Mouse (Mus musculus) T-cell, adult 2 months (primary cell): ENCODE data around the gene Ms4a1.
A peak's percentile ranks its signal among the peaks of the same experiment; 100 is the strongest.
"Not testable (repeated sequence)": the region's sequence is repeated elsewhere in the genome, so short reads cannot be mapped to it uniquely, and the experiment has no call there.

ENCODE experiments used
- DNase-seq: peaks from one replicate; pipeline ENCODE4 v3.0.0; 2022; ENCODE audit warnings: low spot score

The Ms4a1 gene

DNA sequence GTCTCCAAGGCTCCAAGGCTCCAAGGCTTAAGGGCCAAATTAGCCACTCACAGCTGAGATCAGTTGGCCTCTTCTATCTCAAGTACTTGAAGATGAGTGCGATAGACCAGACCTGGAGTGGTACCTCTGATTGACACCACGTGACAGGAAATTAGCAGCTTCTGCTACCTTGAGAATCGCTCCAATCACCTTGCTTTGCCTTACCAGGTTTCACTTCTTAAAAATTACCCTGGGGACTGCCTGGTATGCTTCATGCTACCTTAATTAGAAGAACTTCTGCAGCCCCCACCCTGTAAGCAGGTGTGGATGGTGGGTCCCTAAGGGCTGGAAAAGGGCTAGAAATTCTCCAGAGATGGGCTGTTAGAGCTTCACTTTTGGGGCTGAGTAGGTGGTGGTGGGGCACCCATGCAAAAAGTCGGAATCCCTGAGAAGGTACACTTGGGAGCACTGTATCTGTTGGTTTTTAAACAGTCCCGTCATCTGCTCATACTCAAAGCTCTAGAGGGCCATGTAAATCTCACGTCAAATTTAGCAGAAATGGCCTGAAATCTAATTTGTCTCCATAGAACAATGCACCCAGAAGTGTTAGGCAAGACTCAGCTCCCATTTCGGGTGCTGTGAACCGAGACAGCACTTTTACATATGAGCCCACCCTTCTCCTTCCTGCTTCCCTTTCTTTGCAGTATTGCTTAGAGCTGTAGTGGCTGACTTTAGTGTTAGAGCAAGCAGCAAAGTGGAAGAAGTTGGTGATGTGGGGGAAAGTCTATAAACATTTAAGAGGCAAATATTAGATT is at the start of gene Ms4a1:
Ms4a1 (minus strand) TSS at position 190 of the 794 bp plus-strand sequence.
- no peak for DNase-seq

DNA sequence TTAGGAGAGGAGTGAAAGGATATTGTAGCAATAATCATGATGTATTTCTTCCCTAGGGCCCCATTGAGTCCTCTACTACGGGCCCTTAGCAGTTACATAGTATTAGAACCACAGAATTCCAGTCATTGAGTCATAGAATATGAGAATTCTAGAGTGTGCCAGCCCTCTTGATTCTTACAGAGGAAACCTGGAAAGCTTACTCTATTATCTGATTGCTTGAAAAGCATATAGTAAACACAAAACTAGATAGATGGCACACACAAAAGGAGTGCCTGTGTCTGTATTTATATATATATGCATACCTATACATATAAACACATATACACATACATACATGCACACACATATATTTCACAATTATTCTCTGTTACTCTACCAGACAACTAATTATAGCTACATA is 48.3 kb upstream of the Ms4a1 start, which contains the start of gene Ms4a14:
Ms4a14 (minus strand) TSS at position 101 of the 400 bp plus-strand sequence.
- DNase-seq: no peak

GRCm38 (mm10) chr19:11308888-11309287 is 42.8 kb upstream of the Ms4a1 start:
- no peak for DNase-seq

DNA sequence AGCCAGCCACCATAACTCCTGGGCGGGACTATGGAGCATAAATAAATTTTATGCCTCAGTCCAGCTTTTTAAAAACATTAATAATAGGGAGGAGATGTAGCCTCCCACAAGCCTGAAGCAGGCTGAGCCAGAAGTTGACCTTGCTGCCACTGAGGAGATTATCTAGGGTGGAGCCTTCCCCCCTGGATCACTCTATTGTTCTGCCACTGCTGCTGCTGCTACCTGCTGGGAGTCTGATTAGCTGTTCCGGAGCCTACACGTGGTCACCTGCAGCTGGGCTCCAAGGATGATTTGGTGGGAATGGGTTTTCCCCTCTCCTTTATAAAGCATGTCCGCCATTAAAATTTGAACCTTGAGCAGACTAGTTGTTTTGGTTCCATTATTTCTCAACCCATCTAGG is 33.5 kb upstream of the Ms4a1 start:
- not testable (repeated sequence) for DNase-seq

DNA sequence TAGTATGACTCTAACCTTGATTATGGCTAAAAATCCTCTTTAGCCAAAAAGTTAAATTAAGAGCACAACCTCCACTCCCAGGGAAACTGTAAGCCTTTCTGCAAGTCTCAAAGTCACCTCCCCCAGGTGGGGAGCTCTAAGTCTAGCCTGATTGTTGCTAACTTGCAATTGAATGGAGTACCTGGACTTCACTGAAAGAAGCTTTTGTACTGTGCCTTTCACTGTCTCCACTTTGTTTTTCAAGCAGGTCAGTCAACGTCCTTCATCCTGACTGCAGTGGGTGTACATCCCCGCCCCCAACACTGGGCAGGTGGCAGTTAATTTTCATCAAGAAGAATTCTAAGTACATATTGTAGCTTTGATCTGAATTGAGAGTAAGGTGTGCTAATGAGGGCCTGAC is 32.9 kb upstream of the Ms4a1 start:
- no peak for DNase-seq

DNA sequence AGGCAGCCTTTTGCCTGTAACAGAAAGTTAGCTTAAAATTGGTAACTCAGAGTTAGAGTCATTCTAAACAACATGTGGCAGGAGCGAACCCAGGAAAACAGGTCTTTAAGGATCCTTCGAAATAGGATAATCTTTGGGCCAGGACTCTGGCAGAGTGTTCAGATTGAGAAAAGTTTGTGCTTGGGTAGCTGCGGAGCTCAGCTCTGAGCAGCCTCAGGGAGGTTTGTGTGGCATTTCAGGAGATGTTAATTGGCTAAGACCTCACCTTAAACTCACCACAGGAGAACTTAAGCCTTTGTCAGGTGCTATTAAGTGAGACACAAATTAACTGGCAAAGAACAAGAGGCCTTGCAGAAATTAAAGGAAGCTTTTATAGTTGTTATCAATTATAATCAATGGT is 27.6 kb upstream of the Ms4a1 start:
- not testable (repeated sequence) for DNase-seq

- peak; percentile 32 for DNase-seq
These were observed 26.9 kb upstream of the Ms4a1 start for GRCm38 (mm10) chr19:11292990-11293389.

DNA sequence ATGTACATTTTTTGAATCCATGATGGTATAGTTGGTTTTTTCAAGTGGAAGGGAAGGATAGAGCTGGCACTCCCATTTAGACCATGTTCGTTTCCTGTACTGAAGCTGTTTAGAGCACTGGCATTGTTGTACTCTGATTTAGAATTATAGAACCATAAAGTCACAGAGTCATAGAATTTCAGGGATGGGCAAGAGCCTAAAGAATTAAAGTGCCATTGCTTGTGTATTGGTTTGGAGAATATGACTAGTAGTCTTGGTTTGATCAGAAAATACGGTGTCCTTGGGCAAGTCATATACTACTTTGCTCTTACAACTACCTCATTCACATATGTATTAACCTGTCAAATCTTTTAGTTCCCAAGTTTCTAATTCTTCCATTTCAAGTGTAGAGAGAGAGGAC is 17.7 kb upstream of the Ms4a1 start, which contains the start of gene Ms4a5:
Ms4a5 (minus strand) TSS at position 101 of the 400 bp plus-strand sequence.
- no peak for DNase-seq

DNA sequence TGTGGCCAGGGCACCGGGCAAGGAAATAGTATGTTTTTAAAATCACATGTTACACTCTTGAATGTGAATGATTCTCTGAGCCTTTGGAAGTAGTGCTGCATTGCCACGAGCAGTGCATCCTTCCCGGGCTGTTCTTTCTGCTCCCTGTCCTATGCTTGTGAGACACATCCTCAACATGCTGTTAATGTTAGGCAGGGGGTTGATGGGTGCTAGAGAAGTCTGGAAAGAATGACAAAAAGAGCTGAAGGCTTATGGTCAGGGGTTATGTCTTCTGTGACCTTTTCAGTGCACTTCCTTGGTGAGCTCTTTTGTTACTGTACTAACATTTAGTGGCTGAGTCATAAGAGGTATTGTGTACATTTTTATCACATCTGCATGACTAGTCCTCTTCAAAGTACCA is 14.2 kb upstream of the Ms4a1 start:
- DNase-seq: no peak

DNA sequence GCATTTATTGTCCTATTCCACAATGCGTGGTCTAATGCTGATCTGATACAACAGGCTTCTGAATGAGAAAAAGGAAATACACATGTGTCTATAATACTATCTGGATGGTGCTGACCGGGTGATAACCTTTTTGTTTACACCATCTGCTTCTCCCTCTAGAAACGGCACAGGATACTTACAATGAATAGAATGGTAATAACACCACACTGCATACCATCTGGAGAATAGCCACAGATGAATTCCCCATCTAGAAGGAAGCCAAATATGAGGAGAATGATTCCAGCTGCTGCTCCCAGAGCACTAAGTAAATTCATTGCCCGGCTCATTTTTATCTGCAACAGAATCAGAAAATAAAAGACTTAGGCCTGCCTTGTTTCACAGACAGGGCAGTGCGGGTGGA is 10.4 kb upstream of the Ms4a1 start:
- no peak for DNase-seq

DNA sequence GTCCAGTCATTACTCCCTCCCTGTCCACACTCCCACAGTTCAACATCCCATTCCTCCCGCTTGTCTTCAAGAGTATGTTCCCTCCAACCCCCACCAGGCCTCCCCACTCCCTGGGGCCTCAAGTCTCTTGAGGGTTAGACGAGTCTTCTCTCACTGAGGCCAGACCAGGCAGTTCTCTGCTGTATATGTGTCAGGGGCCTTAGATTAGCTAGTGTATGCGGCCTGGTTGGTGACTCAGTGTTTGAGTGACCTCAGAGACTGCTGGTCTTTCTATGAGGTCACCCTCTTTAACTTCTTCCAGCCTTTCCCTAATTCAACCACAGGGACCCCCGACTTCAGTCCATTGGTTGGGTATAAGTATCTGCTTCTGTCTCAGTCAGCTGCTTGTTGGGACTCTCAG is 915 bp upstream of the Ms4a1 start:
- DNase-seq: no peak

- no peak for DNase-seq
These were observed 1.3 kb downstream of the Ms4a1 start for GRCm38 (mm10) chr19:11264602-11265185.

GRCm38 (mm10) chr19:11263549-11263948 is 2.5 kb downstream of the Ms4a1 start:
- no peak for DNase-seq

- DNase-seq: not testable (repeated sequence)
These were observed 3.1 kb downstream of the Ms4a1 start for GRCm38 (mm10) chr19:11262932-11263331.

- no peak for DNase-seq
These were observed 4.5 kb downstream of the Ms4a1 start for GRCm38 (mm10) chr19:11261522-11261921.

DNA sequence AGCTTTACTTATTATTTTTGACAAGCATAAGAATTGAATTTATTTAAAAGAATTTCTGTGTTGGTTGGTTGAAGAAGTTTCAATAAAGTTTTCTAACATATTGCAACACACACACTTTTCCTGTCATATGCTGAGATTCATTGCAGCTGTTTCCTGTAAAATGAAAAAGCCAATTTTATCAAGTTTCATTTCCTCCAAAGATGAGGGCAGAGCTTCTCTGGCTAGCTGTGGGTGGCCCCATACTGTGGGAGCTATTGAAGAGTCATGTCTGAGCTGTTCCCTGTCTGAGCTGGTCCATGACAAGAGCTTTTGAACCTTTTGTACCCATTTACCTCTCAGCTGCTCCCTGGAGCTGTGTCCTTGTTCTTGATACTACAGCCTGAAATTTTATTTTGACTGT is 21.8 kb downstream of the Ms4a1 start:
- DNase-seq: no peak

GRCm38 (mm10) chr19:11242560-11242959 is 23.5 kb downstream of the Ms4a1 start:
- no peak for DNase-seq

- no peak for DNase-seq
These were observed 30.2 kb downstream of the Ms4a1 start for GRCm38 (mm10) chr19:11235820-11236219.

GRCm38 (mm10) chr19:11234921-11235735 is 30.9 kb downstream of the Ms4a1 start:
- DNase-seq: no peak

DNA sequence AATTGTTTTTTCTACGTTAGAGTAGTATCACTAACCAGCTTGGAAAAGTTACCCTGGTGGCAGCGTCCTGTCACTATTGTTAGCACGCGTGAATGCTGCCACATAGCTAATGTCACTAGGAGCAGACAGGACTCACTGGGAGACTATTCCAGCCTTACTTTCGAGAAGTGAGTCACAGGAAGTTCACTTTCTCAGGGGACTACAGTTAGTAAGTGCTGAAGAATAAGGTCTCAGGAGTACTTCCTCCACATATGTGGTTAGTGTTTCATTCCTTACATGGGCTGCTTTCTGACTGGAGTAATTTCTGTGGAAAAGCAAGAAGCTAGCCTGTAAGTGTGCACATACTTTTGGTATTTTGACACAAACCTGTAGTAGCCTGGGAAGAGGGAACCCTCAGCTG is 31.8 kb downstream of the Ms4a1 start:
- no peak for DNase-seq

- DNase-seq: no peak
These were observed 33.7 kb downstream of the Ms4a1 start, which contains the start of gene Ms4a12 for GRCm38 (mm10) chr19:11232348-11232747. Ms4a12 (minus strand) TSS chr19:11232448.
